Mouse (Mus musculus): ENCODE results near the gene Styxl1. TPM values are rescaled to one million over a fixed set of nuclear protein-coding genes. Genes with fewer than 3 reads are reported as not detected.

Gene Styxl1
- polyA plus RNA-seq, 1 experiment = 0.57 TPM

- 67% methylated on average over 3 of the region's 3 CpGs for WGBS
- peaks cover 2% of the 10 kb centered on the region; the same call in 1 of the 2 replicates for H3K4me1 ChIP-seq (replicated peaks; ENCODE audit: control insufficient read depth, insufficient read depth, low read length)
These were observed 29.1 kb upstream of the Styxl1 start for GRCm38 (mm10) chr5:135807263-135807637.

GRCm38 (mm10) chr5:135806555-135807262 is 28.5 kb upstream of the Styxl1 start, which contains the start of gene Srrm3:
Srrm3 (plus strand) TSS chr5:135806890.
- Histone ChIP-seq H3K27ac (ENCODE audit: control insufficient read depth, insufficient read depth, low read length) (no peak within 1 kb of the TSS), H3K27me3 (ENCODE audit: control insufficient read depth, insufficient read depth, low read length) (no peaks in the 10 kb centered on the region), H3K4me1 (replicated peaks; ENCODE audit: control insufficient read depth, insufficient read depth, low read length) (peaks cover 2% of the 10 kb centered on the region; the same call in 1 of the 2 replicates), H3K36me3 (ENCODE audit: control insufficient read depth, insufficient read depth, low read length) (no peaks in the 10 kb centered on the region), H3K4me3 (ENCODE audit: control insufficient read depth, insufficient read depth, low read length) (no peak within 1 kb of the TSS)
- WGBS = 7% methylated on average over 29 of the region's 29 CpGs
- peak; percentile 90 for DNase-seq
- TF ChIP-seq CTCF (IDR thresholded peaks at IDR 0.05; ENCODE audit: borderline replicate concordance, control insufficient read depth, extremely low read depth, insufficient read depth, low read length, poor library complexity) (peak; percentile 99), POLR2A (IDR thresholded peaks at IDR 0.05; ENCODE audit: control insufficient read depth, extremely low read depth, insufficient read depth, low read length, poor library complexity) (no peak)

More at GRCm38 (mm10) chr5:135807263-135807637, 29.1 kb upstream of the Styxl1 start:
- no peak for DNase-seq
- Histone ChIP-seq H3K27ac (ENCODE audit: control insufficient read depth, insufficient read depth, low read length) (no peak overlapping the region), H3K36me3 (ENCODE audit: control insufficient read depth, insufficient read depth, low read length) (no peaks in the 10 kb centered on the region), H3K27me3 (ENCODE audit: control insufficient read depth, insufficient read depth, low read length) (no peaks in the 10 kb centered on the region), H3K4me3 (ENCODE audit: control insufficient read depth, insufficient read depth, low read length) (no peak overlapping the region)
- TF ChIP-seq POLR2A (IDR thresholded peaks at IDR 0.05; ENCODE audit: control insufficient read depth, extremely low read depth, insufficient read depth, low read length, poor library complexity) (no peak), CTCF (IDR thresholded peaks at IDR 0.05; ENCODE audit: borderline replicate concordance, control insufficient read depth, extremely low read depth, insufficient read depth, low read length, poor library complexity) (no peak)

- no peak for TF ChIP-seq POLR2A (IDR thresholded peaks at IDR 0.05; ENCODE audit: control insufficient read depth, extremely low read depth, insufficient read depth, low read length, poor library complexity)
- TF ChIP-seq CTCF (IDR thresholded peaks at IDR 0.05; ENCODE audit: borderline replicate concordance, control insufficient read depth, extremely low read depth, insufficient read depth, low read length, poor library complexity) = no peak
- no peaks in the 10 kb centered on the region for H3K27me3 ChIP-seq (ENCODE audit: control insufficient read depth, insufficient read depth, low read length)
- DNase-seq = no peak
- no peak overlapping the region for H3K27ac ChIP-seq (ENCODE audit: control insufficient read depth, insufficient read depth, low read length)
- no peaks in the 10 kb centered on the region for H3K36me3 ChIP-seq (ENCODE audit: control insufficient read depth, insufficient read depth, low read length)
- WGBS = 74% methylated on average over 2 of the region's 2 CpGs
- no peak overlapping the region for H3K4me3 ChIP-seq (ENCODE audit: control insufficient read depth, insufficient read depth, low read length)
- H3K4me1 ChIP-seq (replicated peaks; ENCODE audit: control insufficient read depth, insufficient read depth, low read length) = peaks cover 2% of the 10 kb centered on the region; the same call in 1 of the 2 replicates
These were observed 26.6 kb upstream of the Styxl1 start for GRCm38 (mm10) chr5:135804735-135805134.

- no peak for DNase-seq
- Histone ChIP-seq H3K27me3 (ENCODE audit: control insufficient read depth, insufficient read depth, low read length) (no peaks in the 10 kb centered on the region), H3K4me1 (replicated peaks; ENCODE audit: control insufficient read depth, insufficient read depth, low read length) (peaks cover 2% of the 10 kb centered on the region; the same call in 1 of the 2 replicates), H3K4me3 (ENCODE audit: control insufficient read depth, insufficient read depth, low read length) (no peak overlapping the region), H3K27ac (ENCODE audit: control insufficient read depth, insufficient read depth, low read length) (no peak overlapping the region), H3K36me3 (ENCODE audit: control insufficient read depth, insufficient read depth, low read length) (no peaks in the 10 kb centered on the region)
- WGBS = 89% methylated on average over 4 of the region's 4 CpGs
- no peak for TF ChIP-seq POLR2A (IDR thresholded peaks at IDR 0.05; ENCODE audit: control insufficient read depth, extremely low read depth, insufficient read depth, low read length, poor library complexity)
- TF ChIP-seq CTCF (IDR thresholded peaks at IDR 0.05; ENCODE audit: borderline replicate concordance, control insufficient read depth, extremely low read depth, insufficient read depth, low read length, poor library complexity) = no peak
These were observed 25.5 kb upstream of the Styxl1 start for GRCm38 (mm10) chr5:135803676-135804075.

- Histone ChIP-seq H3K36me3 (ENCODE audit: control insufficient read depth, insufficient read depth, low read length) (no peaks in the 10 kb centered on the region), H3K27me3 (ENCODE audit: control insufficient read depth, insufficient read depth, low read length) (no peaks in the 10 kb centered on the region), H3K4me3 (ENCODE audit: control insufficient read depth, insufficient read depth, low read length) (no peak overlapping the region), H3K4me1 (replicated peaks; ENCODE audit: control insufficient read depth, insufficient read depth, low read length) (peaks cover 2% of the 10 kb centered on the region; the same call in 1 of the 2 replicates), H3K27ac (ENCODE audit: control insufficient read depth, insufficient read depth, low read length) (no peak overlapping the region)
- no peak for DNase-seq
- TF ChIP-seq CTCF (IDR thresholded peaks at IDR 0.05; ENCODE audit: borderline replicate concordance, control insufficient read depth, extremely low read depth, insufficient read depth, low read length, poor library complexity) = 0 out of 2 replicates have a peak, but pooled peaks have one; percentile 14
- TF ChIP-seq POLR2A (IDR thresholded peaks at IDR 0.05; ENCODE audit: control insufficient read depth, extremely low read depth, insufficient read depth, low read length, poor library complexity) = no peak
- whole genome bisulfite sequencing = 68% methylated on average over 4 of the region's 4 CpGs
These were observed 24.9 kb upstream of the Styxl1 start for GRCm38 (mm10) chr5:135803135-135803534.

- Histone ChIP-seq H3K36me3 (ENCODE audit: control insufficient read depth, insufficient read depth, low read length) (no peaks in the 10 kb centered on the region), H3K4me1 (replicated peaks; ENCODE audit: control insufficient read depth, insufficient read depth, low read length) (peaks cover 2% of the 10 kb centered on the region; the same call in 1 of the 2 replicates), H3K27me3 (ENCODE audit: control insufficient read depth, insufficient read depth, low read length) (no peaks in the 10 kb centered on the region), H3K4me3 (ENCODE audit: control insufficient read depth, insufficient read depth, low read length) (no peak overlapping the region), H3K27ac (ENCODE audit: control insufficient read depth, insufficient read depth, low read length) (no peak overlapping the region)
- WGBS = 91% methylated on average over 8 of the region's 8 CpGs
- DNase-seq = no peak
- TF ChIP-seq CTCF (IDR thresholded peaks at IDR 0.05; ENCODE audit: borderline replicate concordance, control insufficient read depth, extremely low read depth, insufficient read depth, low read length, poor library complexity) (no peak), POLR2A (IDR thresholded peaks at IDR 0.05; ENCODE audit: control insufficient read depth, extremely low read depth, insufficient read depth, low read length, poor library complexity) (no peak)
These were observed 24.5 kb upstream of the Styxl1 start for GRCm38 (mm10) chr5:135802641-135803040.

Data from thymus, adult 2 months (tissue).